Mouse (Mus musculus) forebrain, postnatal 0 days (tissue): ENCODE results near the gene Sell. TPM values are rescaled to one million over a fixed set of nuclear protein-coding genes. Genes with fewer than 3 reads are reported as not detected.

Experiments
- ATAC-seq: fragments of 200-750 bp; cut with Nextera tagmentation; 2 replicates; pipeline ENCODE4 v1.8.0; 2017; ENCODE audit warnings: mild to moderate bottlenecking, moderate library complexity
- DNase-seq: peaks from one replicate; pipeline ENCODE4 v3.0.0-alpha.2; 2015
- H3K27ac ChIP-seq: fragments of 300-500 bp; sonication (generic); 2 replicates; pipeline ENCODE4 v1.5.1; 2014; ENCODE audit warnings: low read depth, mild to moderate bottlenecking, antibody characterized with exemption, low read length, moderate library complexity, mixed read lengths
- H3K27me3 ChIP-seq: fragments of 300-500 bp; sonication (generic); 2 replicates; pipeline ENCODE4 v1.6.1; 2014; ENCODE audit warnings: mild to moderate bottlenecking, low read length, mixed read lengths; ENCODE audit not compliant: insufficient read depth
- H3K36me3 ChIP-seq: fragments of 300-500 bp; sonication (generic); 2 replicates; pipeline ENCODE4 v1.6.1; 2014; ENCODE audit warnings: mild to moderate bottlenecking, moderate library complexity; ENCODE audit not compliant: insufficient read depth
- H3K4me1 ChIP-seq: fragments of 300-500 bp; sonication (generic); 2 replicates; pipeline ENCODE4 v1.6.1; 2014; ENCODE audit warnings: antibody characterized with exemption; ENCODE audit not compliant: insufficient read depth
- H3K4me2 ChIP-seq: fragments of 300-500 bp; sonication (generic); 2 replicates; pipeline ENCODE4 v1.6.1; 2014; ENCODE audit warnings: low read depth, mild to moderate bottlenecking, moderate library complexity
- H3K4me3 ChIP-seq: fragments of 300-500 bp; sonication (generic); 2 replicates; pipeline ENCODE4 v1.5.1; 2014; ENCODE audit warnings: low read depth, low read length, mixed read lengths
- H3K9ac ChIP-seq: fragments of 300-500 bp; sonication (generic); 2 replicates; pipeline ENCODE4 v1.6.1; 2014; ENCODE audit warnings: mild to moderate bottlenecking
- H3K9me3 ChIP-seq: fragments of 300-500 bp; sonication (generic); 2 replicates; pipeline ENCODE4 v1.6.1; 2016; ENCODE audit warnings: low read length
- CTCF ChIP-seq: sonication (generic); IDR thresholded peaks from 2 replicates; pipeline ENCODE4 v1.5.1; 2016; ENCODE audit warnings: antibody characterized with exemption, control low read depth, low read depth
- WGBS: fragments of 180-500 bp; shearing (Covaris S2); extraction: QIAGEN DNeasy Blood & Tissue Kit; methylation state at CpG from one replicate; pipeline ENCODE4 v1.1.7; 2014; 5-methylcytosine and 5-hydroxymethylcytosine counted together
- polyA plus RNA-seq: library from polyadenylated mRNA; unstranded; fragments of >200 nt; fragmentation: Nextera tagmentation; extraction: Ambion mirVana; gene quantifications from 2 replicates; pipeline ENCODE4 v1.2.1, GENCODE M21; 2015
- total RNA-seq: library from RNA; depleted of rRNA; stranded (reverse); fragments of >200 nt; gene quantifications from 2 replicates; pipeline ENCODE4 v1.2.3, GENCODE M21; 2014

Gene Sell
- total and polyA plus RNA-seq, 2 experiments from 2014 or later = 0.11 to 0.14 TPM

GRCm38 (mm10) chr1:164073803-164074202 is 12.0 kb downstream of the Sell start:
- Histone ChIP-seq H3K4me3 (no peak overlapping the region), H3K9me3 (no peaks in the 10 kb centered on the region), H3K4me1 (no peaks in the 10 kb centered on the region), H3K27me3 (no peaks in the 10 kb centered on the region), H3K9ac (no peak overlapping the region), H3K36me3 (no peaks in the 10 kb centered on the region), H3K4me2 (no peak overlapping the region), H3K27ac (no peak overlapping the region)
- no peak for TF ChIP-seq CTCF
- 92% methylated on average over 7 of the region's 7 CpGs for WGBS
- no peak for ATAC-seq
- DNase-seq = no peak

- Histone ChIP-seq H3K4me3 (no peak overlapping the region), H3K4me1 (no peaks in the 10 kb centered on the region), H3K27me3 (no peaks in the 10 kb centered on the region), H3K36me3 (no peaks in the 10 kb centered on the region), H3K9ac (no peak overlapping the region), H3K4me2 (no peak overlapping the region), H3K9me3 (no peaks in the 10 kb centered on the region), H3K27ac (no peak overlapping the region)
- 88% methylated on average over 2 of the region's 2 CpGs for WGBS
- ATAC-seq (no peak), DNase-seq (no peak)
- no peak for TF ChIP-seq CTCF
Measured at GRCm38 (mm10) chr1:164074606-164075140, 12.9 kb downstream of the Sell start.

DNA sequence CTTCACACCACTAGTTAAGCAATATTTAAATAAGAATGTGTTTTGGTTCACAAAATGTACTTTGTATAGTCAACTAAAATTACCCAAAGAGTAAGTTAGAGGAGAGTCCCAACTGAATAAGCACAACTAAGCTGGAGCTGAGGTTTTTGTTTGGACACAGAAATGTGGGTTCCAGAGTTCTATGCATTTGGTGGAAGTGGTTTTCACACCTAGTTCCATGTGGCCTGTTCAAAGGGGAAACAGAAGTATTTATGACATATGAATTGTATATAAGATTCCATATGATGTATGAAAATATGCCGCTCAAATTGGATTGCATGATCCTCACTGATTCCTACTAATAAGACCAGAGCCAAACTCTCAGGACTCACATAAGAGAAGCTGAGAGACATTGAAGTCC is 13.6 kb downstream of the Sell start:
- no peaks in the 10 kb centered on the region for H3K36me3 ChIP-seq
- no peak for TF ChIP-seq CTCF

GRCm38 (mm10) chr1:164076441-164076840 is 14.7 kb downstream of the Sell start:
- Histone ChIP-seq H3K36me3 (no peaks in the 10 kb centered on the region), H3K9ac (no peak overlapping the region), H3K4me3 (no peak overlapping the region), H3K4me2 (no peak overlapping the region), H3K4me1 (no peaks in the 10 kb centered on the region), H3K9me3 (no peaks in the 10 kb centered on the region), H3K27me3 (no peaks in the 10 kb centered on the region), H3K27ac (no peak overlapping the region)
- TF ChIP-seq CTCF = no peak
- ATAC-seq = no peak
- 64% methylated on average over 1 of the region's 1 CpGs for WGBS
- no peak for DNase-seq

More for the DNA sequence above, 13.6 kb downstream of the Sell start:
- Histone ChIP-seq H3K9ac (no peak overlapping the region), H3K9me3 (no peaks in the 10 kb centered on the region), H3K27me3 (no peaks in the 10 kb centered on the region), H3K4me3 (no peak overlapping the region), H3K27ac (no peak overlapping the region), H3K4me1 (no peaks in the 10 kb centered on the region), H3K4me2 (no peak overlapping the region)
- WGBS = 95% methylated on average over 1 of the region's 1 CpGs
- DNase-seq (no peak), ATAC-seq (no peak)

- DNase-seq (no peak), ATAC-seq (no peak)
- no peaks in the 10 kb centered on the region for H3K4me1 ChIP-seq
- no peak overlapping the region for H3K27ac ChIP-seq
- no peak overlapping the region for H3K4me3 ChIP-seq
- H3K27me3 ChIP-seq = no peaks in the 10 kb centered on the region
- H3K9me3 ChIP-seq = no peaks in the 10 kb centered on the region
- H3K4me2 ChIP-seq = no peak overlapping the region
- 90% methylated on average over 3 of the region's 3 CpGs for WGBS
- H3K36me3 ChIP-seq = no peaks in the 10 kb centered on the region
- H3K9ac ChIP-seq = no peak overlapping the region
- no peak for TF ChIP-seq CTCF
Measured at GRCm38 (mm10) chr1:164077031-164077430, 15.2 kb downstream of the Sell start.

GRCm38 (mm10) chr1:164078323-164078741 is 16.6 kb downstream of the Sell start:
- H3K27ac ChIP-seq = no peak overlapping the region
- no peaks in the 10 kb centered on the region for H3K27me3 ChIP-seq
- no peaks in the 10 kb centered on the region for H3K4me1 ChIP-seq
- 89% methylated on average over 4 of the region's 4 CpGs for WGBS
- H3K9me3 ChIP-seq = no peaks in the 10 kb centered on the region
- no peak overlapping the region for H3K4me3 ChIP-seq
- no peak overlapping the region for H3K9ac ChIP-seq
- no peak overlapping the region for H3K4me2 ChIP-seq
- no peak for TF ChIP-seq CTCF
- ATAC-seq = no peak
- H3K36me3 ChIP-seq = no peaks in the 10 kb centered on the region
- DNase-seq = no peak

DNA sequence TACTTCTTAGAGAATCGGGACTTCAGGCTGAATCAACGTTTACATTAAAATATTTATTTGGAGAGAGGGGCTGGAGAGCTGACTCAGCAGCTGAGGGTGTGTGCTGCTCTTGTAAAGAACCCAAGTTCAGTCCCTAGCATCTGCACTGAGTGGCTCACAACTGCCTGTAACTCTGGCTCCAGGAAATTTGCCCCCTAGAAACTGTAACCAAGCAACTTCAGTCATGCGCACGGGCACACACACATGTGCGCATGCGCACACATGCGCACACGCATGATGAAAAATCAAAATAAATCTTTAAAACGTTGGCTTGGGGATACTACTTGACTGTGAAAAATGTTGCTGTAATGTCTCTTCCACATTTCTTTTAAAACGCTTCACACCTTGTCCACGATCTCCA is 17.3 kb downstream of the Sell start:
- Histone ChIP-seq H3K4me3 (no peak overlapping the region), H3K9me3 (no peaks in the 10 kb centered on the region), H3K27ac (no peak overlapping the region), H3K36me3 (no peaks in the 10 kb centered on the region), H3K27me3 (no peaks in the 10 kb centered on the region), H3K4me1 (no peaks in the 10 kb centered on the region), H3K4me2 (no peak overlapping the region), H3K9ac (no peak overlapping the region)
- TF ChIP-seq CTCF = no peak
- DNase-seq (no peak), ATAC-seq (no peak)
- WGBS = 89% methylated on average over 11 of the region's 11 CpGs
